Comparison of ENCODE assay signal across 24 mouse cellular contexts in the genomic region with DNA sequence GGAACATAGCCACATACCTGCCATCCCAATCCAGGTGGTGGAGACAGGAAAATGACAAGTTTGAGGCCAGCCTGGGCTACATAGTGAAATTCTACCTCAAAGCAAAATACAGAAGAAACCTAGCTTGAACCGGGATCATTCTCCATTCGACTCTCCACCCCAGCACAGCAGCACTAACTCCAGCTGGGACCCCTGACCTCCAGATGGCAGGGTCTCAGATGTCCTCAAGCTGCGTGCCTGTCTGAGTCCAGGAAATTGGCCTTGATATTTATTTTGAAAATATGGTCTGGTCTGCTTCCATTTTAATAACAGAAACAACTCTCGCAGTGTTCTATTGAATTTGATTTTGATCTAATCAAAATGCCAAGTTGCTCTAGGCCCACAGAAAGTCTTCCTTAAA.
DNase-seq lines count a peak whose midpoint lies in the region; ATAC-seq and TF ChIP-seq lines count a peak whose summit lies in the region.
"Had no signal": no experiment of that assay in that cellular context is flagged by ENCODE, and none has a peak within 500 bp of the region (broad histone marks: within the 10 kb centered on the region; RNA-seq: fewer than 3 reads in every experiment).

No protein-coding gene starts in this region.

- H3K4me3 ChIP-seq in hindbrain, embryonic 10.5 days: no peak overlapping the region
- no peak overlapping the region for H3K4me3 ChIP-seq in hindbrain, postnatal 0 days (ENCODE audit: low read length)
- H3K4me3 ChIP-seq in lung, embryonic 14.5 days (ENCODE audit: low read depth, low read length): no peak overlapping the region
- no peak overlapping the region for H3K4me3 ChIP-seq in lung, postnatal 0 days (ENCODE audit: low read depth, low read length)
- H3K4me3 ChIP-seq in embryonic facial prominence, embryonic 10.5 days: no peak overlapping the region
- H3K4me3 ChIP-seq: forebrain, embryonic 13.5 days; heart, embryonic 13.5 days; hindbrain, embryonic 15.5 days; intestine, embryonic 15.5 days; kidney, embryonic 15.5 days; left cerebral cortex, adult 2 months; liver, embryonic 15.5 days; midbrain, embryonic 12.5 days; neural tube, embryonic 12.5 days; stomach, embryonic 15.5 days had no signal

- no peak for TF ChIP-seq CTCF in hindbrain, postnatal 0 days (IDR thresholded peaks at IDR 0.05; ENCODE audit: low read depth)
- TF ChIP-seq CTCF in lung, embryonic 14.5 days (IDR thresholded peaks at IDR 0.05; ENCODE audit: low read depth): no peak
- no peak for TF ChIP-seq CTCF in lung, postnatal 0 days (IDR thresholded peaks at IDR 0.05)

- H3K4me2 ChIP-seq in hindbrain, postnatal 0 days (ENCODE audit: low read depth, low read length): no peak overlapping the region
- no peak overlapping the region for H3K4me2 ChIP-seq in lung, embryonic 14.5 days
- no peak overlapping the region for H3K4me2 ChIP-seq in lung, postnatal 0 days (replicated peaks; ENCODE audit: low read depth, low read length)
- H3K4me2 ChIP-seq: forebrain, embryonic 13.5 days; heart, embryonic 13.5 days; hindbrain, embryonic 15.5 days; intestine, embryonic 15.5 days; kidney, embryonic 15.5 days; liver, embryonic 15.5 days; midbrain, embryonic 12.5 days; neural tube, embryonic 12.5 days; stomach, embryonic 15.5 days had no signal

- no peaks in the 10 kb centered on the region for H3K36me3 ChIP-seq in hindbrain, embryonic 10.5 days
- no peaks in the 10 kb centered on the region for H3K36me3 ChIP-seq in hindbrain, postnatal 0 days (ENCODE audit: insufficient read depth, low read length)
- H3K36me3 ChIP-seq in lung, embryonic 14.5 days (ENCODE audit: insufficient read depth): no peaks in the 10 kb centered on the region
- no peaks in the 10 kb centered on the region for H3K36me3 ChIP-seq in lung, postnatal 0 days (ENCODE audit: insufficient read depth, low read length)
- no peaks in the 10 kb centered on the region for H3K36me3 ChIP-seq in embryonic facial prominence, embryonic 10.5 days (replicated peaks)
- H3K36me3 ChIP-seq: heart, embryonic 13.5 days; hindbrain, embryonic 15.5 days; intestine, embryonic 15.5 days; kidney, embryonic 15.5 days; liver, embryonic 15.5 days; midbrain, embryonic 12.5 days; neural tube, embryonic 12.5 days; stomach, embryonic 15.5 days had no signal

- H3K9ac ChIP-seq in hindbrain, postnatal 0 days (replicated peaks; ENCODE audit: low read length): no peak overlapping the region
- no peak overlapping the region for H3K9ac ChIP-seq in lung, embryonic 14.5 days
- H3K9ac ChIP-seq in lung, postnatal 0 days (replicated peaks; ENCODE audit: low read depth): no peak overlapping the region
- H3K9ac ChIP-seq: forebrain, embryonic 13.5 days; heart, embryonic 13.5 days; hindbrain, embryonic 15.5 days; intestine, embryonic 15.5 days; kidney, embryonic 15.5 days; liver, embryonic 15.5 days; midbrain, embryonic 12.5 days; neural tube, embryonic 12.5 days; stomach, embryonic 15.5 days had no signal

- no peaks in the 10 kb centered on the region for H3K27me3 ChIP-seq in hindbrain, embryonic 10.5 days (ENCODE audit: insufficient read depth, poor library complexity, severe bottlenecking)
- no peaks in the 10 kb centered on the region for H3K27me3 ChIP-seq in hindbrain, postnatal 0 days (ENCODE audit: insufficient read depth, low read length)
- H3K27me3 ChIP-seq in lung, embryonic 14.5 days (ENCODE audit: insufficient read depth, low read length): no peaks in the 10 kb centered on the region
- H3K27me3 ChIP-seq in lung, postnatal 0 days (replicated peaks; ENCODE audit: insufficient read depth, low read length): no peaks in the 10 kb centered on the region
- H3K27me3 ChIP-seq in embryonic facial prominence, embryonic 10.5 days (replicated peaks; ENCODE audit: low read depth, poor library complexity, severe bottlenecking): 0 out of 2 replicates have a peak, but pooled peaks cover 3% of the 10 kb centered on the region
- H3K27me3 ChIP-seq: forebrain, embryonic 13.5 days; hindbrain, embryonic 15.5 days; intestine, embryonic 15.5 days; kidney, embryonic 15.5 days; midbrain, embryonic 12.5 days; neural tube, embryonic 12.5 days; stomach, embryonic 15.5 days had no signal

- ATAC-seq in hindbrain, postnatal 0 days: no peak
- 0 out of 2 replicates have a peak, but pooled peaks have one; percentile 32 for ATAC-seq in lung, embryonic 14.5 days (ENCODE audit: insufficient read depth)
- ATAC-seq in lung, postnatal 0 days: no peak
- ATAC-seq in frontal cortex, adult (ENCODE audit: low TSS enrichment): no peak
- ATAC-seq in granulocyte monocyte progenitor cell, adult 5-6 weeks (replicated peaks; ENCODE audit: poor library complexity, severe bottlenecking): no peak
- ATAC-seq: CD4-positive, CD25-positive, alpha-beta regulatory T cell, adult 4 months; forebrain, embryonic 13.5 days; intestine, embryonic 15.5 days had no signal

- H3K4me1 ChIP-seq in hindbrain, embryonic 10.5 days (replicated peaks): peaks cover 42% of the 10 kb centered on the region
- H3K4me1 ChIP-seq in hindbrain, postnatal 0 days (ENCODE audit: insufficient read depth, low read length): peaks cover 16% of the 10 kb centered on the region
- peaks cover 5% of the 10 kb centered on the region; the same call in 1 of the 2 replicates for H3K4me1 ChIP-seq in lung, embryonic 14.5 days (ENCODE audit: insufficient read depth)
- H3K4me1 ChIP-seq in lung, postnatal 0 days (ENCODE audit: insufficient read depth, low read depth, low read length): peaks cover 3% of the 10 kb centered on the region; the same call in 1 of the 2 replicates
- peaks cover 48% of the 10 kb centered on the region for H3K4me1 ChIP-seq in embryonic facial prominence, embryonic 10.5 days
- H3K4me1 ChIP-seq: intestine, embryonic 15.5 days; liver, embryonic 15.5 days had no signal

- TF ChIP-seq EP300 in lung, postnatal 0 days (IDR thresholded peaks at IDR 0.05): no peak

- DNase-seq in hindbrain, embryonic 10.5 days (ENCODE audit: low spot score): peak; percentile 42
- DNase-seq in hindbrain, postnatal 0 days (ENCODE audit: low spot score): no peak
- DNase-seq in lung, embryonic 14.5 days: peak; percentile 60
- DNase-seq in lung, postnatal 0 days (ENCODE audit: low spot score): no peak
- peak; percentile 73 for DNase-seq in embryonic facial prominence, embryonic 10.5 days (ENCODE audit: low spot score)
- peak; percentile 35 for DNase-seq in lung, postnatal 25 days (ENCODE audit: low spot score)
- DNase-seq: adrenal gland, postnatal 25 days; cerebellum, adult 9-10 months; liver; right cerebral cortex, postnatal 4 days; thymus, postnatal 36 days had no signal

- 53% methylated on average over 4 of the region's 4 CpGs for WGBS in hindbrain, embryonic 10.5 days
- WGBS in hindbrain, postnatal 0 days: 41% methylated on average over 4 of the region's 4 CpGs
- WGBS in lung, embryonic 14.5 days: 47% methylated on average over 4 of the region's 4 CpGs
- WGBS in lung, postnatal 0 days: 42% methylated on average over 4 of the region's 4 CpGs
- 26% methylated on average over 4 of the region's 4 CpGs for WGBS in embryonic facial prominence, embryonic 10.5 days

- H3K27ac ChIP-seq in hindbrain, embryonic 10.5 days: peak overlapping the region; percentile 76; the same call in 1 of the 2 replicates
- H3K27ac ChIP-seq in hindbrain, postnatal 0 days: no peak overlapping the region
- no peak overlapping the region for H3K27ac ChIP-seq in lung, embryonic 14.5 days (ENCODE audit: low read depth)
- no peak overlapping the region for H3K27ac ChIP-seq in lung, postnatal 0 days (ENCODE audit: low read length)
- H3K27ac ChIP-seq in embryonic facial prominence, embryonic 10.5 days (replicated peaks): peak overlapping the region; percentile 70
- H3K27ac ChIP-seq: forebrain, embryonic 13.5 days; heart, embryonic 13.5 days; hindbrain, embryonic 15.5 days; intestine, embryonic 15.5 days; kidney, embryonic 15.5 days; liver, embryonic 15.5 days; neural tube, embryonic 12.5 days; stomach, embryonic 15.5 days had no signal

- H3K9me3 ChIP-seq in hindbrain, embryonic 10.5 days: no peaks in the 10 kb centered on the region
- no peaks in the 10 kb centered on the region for H3K9me3 ChIP-seq in hindbrain, postnatal 0 days (ENCODE audit: low read length)
- no peaks in the 10 kb centered on the region for H3K9me3 ChIP-seq in lung, embryonic 14.5 days (ENCODE audit: low read depth, low read length)
- H3K9me3 ChIP-seq in lung, postnatal 0 days (ENCODE audit: low read length): no peaks in the 10 kb centered on the region
- no peaks in the 10 kb centered on the region for H3K9me3 ChIP-seq in embryonic facial prominence, embryonic 10.5 days
- H3K9me3 ChIP-seq: forebrain, embryonic 13.5 days; heart, embryonic 13.5 days; hindbrain, embryonic 15.5 days; intestine, embryonic 15.5 days; kidney, embryonic 15.5 days; liver, embryonic 15.5 days; midbrain, embryonic 12.5 days; neural tube, embryonic 12.5 days; stomach, embryonic 15.5 days had no signal

Comparison
In these comparisons a context has a peak if more than half of its experiments do, and no peak if none do; other contexts are left out.
1. DNase-seq: peak in hindbrain, embryonic 10.5 days (single experiment), lung, embryonic 14.5 days (single experiment), embryonic facial prominence, embryonic 10.5 days (single experiment) and lung, postnatal 25 days (single experiment); none in hindbrain, postnatal 0 days (single experiment) and lung, postnatal 0 days (single experiment).
2. H3K27ac ChIP-seq: peak in hindbrain, embryonic 10.5 days (single experiment) and embryonic facial prominence, embryonic 10.5 days (single experiment); none in hindbrain, postnatal 0 days (single experiment), lung, embryonic 14.5 days (single experiment) and lung, postnatal 0 days (single experiment).